Mouse (Mus musculus): ENCODE data around the gene Ank3.

Ank3 gene

DNA sequence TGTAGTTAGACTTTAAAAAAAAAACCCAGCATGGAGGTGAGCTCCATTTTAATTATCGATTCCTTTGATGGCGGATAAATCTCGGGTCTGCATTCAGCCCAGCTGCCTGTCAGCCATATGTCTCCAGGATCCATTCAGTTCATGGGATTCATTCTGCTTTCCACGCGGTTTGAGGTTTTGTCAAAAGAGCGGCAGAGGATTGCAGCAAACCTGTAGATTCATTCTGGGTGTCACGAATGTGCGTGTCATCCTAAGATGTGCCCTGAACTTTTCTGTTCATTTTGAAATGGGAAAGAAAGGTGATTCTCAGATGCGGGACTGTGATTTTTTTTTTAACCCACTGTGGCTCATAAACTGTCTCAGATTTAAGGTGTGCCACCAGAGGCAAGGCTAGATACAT is 136.1 kb downstream of the Ank3 start:
- no peak for DNase-seq (ENCODE audit: inconsistent age in 2 of 2, low spot score in 1 of 2)

- peak in 1 of 2 experiments; percentile 29 for DNase-seq (ENCODE audit: inconsistent age in 2 of 2, low spot score in 1 of 2)
These were observed 136.8 kb downstream of the Ank3 start for GRCm38 (mm10) chr10:69535123-69535930.

GRCm38 (mm10) chr10:69535931-69536200 is 137.3 kb downstream of the Ank3 start:
- DNase-seq (ENCODE audit: inconsistent age in 2 of 2, low spot score in 1 of 2) = no peak

DNA sequence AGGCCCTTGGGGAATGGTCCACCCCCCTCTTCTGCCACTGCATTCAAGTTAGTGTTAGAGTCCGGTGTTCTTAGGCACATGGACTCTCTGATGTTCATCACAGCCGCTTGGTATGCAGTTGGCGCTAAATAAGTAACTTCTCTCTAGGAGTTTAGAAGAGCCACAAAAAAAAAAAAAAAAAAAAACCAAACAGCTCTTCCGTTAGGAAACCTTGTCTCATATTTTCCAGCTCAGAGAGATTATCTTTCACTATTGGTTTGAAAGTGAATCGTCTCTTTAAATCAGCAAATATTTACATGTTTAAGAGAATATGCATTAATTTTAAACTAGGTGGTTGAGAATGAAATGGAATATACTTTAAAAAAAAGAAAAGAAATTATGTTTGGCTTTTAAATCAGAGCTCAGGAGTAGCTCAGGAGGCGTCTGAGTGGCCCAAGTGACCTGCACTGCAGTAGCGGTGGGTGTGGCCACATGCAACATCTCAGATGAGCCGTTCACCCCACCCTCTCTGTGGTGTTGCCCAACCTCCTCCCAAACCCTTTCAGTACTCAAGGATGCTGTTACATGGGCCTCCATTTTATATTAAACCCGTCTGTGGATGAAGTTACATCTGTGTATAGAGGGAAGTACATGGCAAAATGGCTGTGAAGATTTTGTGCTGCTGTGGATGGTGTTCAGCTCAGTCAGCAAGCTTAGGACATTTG is 138.0 kb downstream of the Ank3 start:
- DNase-seq (ENCODE audit: inconsistent age in 2 of 2, low spot score in 1 of 2) = no peak

GRCm38 (mm10) chr10:69538236-69538635 is 139.7 kb downstream of the Ank3 start:
- DNase-seq (ENCODE audit: inconsistent age in 2 of 2, low spot score in 1 of 2) = no peak

DNA sequence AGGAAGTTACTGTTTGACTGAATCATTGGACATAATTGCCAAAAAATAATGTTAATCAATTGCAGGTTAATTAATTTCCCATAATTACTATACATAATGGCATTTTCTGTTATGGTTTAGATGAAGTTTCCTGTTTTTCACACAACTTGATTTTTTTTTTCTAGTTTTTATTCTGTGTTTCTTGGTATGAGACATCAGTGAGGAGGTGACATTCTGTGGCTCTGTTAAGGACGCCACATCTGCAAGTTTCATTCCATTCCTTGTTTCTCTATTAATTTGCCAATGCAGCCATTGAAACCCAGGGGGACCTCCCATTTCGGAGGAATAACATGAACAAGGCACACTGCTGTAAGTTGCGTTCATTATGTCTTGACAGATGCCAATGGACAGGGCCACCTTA is 143.9 kb downstream of the Ank3 start:
- DNase-seq (ENCODE audit: inconsistent age in 2 of 2, low spot score in 1 of 2) = no peak

- DNase-seq (ENCODE audit: inconsistent age in 2 of 2, low spot score in 1 of 2) = no peak
These were observed 145.5 kb downstream of the Ank3 start for GRCm38 (mm10) chr10:69543876-69544620.

DNA sequence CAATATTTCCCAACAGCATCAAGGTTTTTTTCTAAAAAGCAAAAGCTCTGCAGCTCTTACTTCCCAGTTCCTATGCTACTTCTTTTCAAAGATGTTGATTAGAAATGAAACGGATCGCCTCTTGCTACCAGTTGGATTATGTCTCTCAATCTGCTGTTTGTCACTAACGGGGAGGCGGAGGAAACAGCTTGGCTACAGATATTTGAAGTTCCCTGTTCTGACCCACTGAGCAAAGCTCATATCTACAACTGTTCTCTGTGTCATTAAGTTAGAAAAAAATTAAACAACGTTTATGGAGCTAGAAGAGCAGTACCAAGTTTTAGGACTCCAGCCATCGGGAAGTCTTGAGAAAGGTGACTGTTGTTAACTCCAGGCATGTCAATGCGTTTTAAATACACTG is 146.1 kb downstream of the Ank3 start:
- DNase-seq (ENCODE audit: inconsistent age in 2 of 2, low spot score in 1 of 2) = no peak

DNA sequence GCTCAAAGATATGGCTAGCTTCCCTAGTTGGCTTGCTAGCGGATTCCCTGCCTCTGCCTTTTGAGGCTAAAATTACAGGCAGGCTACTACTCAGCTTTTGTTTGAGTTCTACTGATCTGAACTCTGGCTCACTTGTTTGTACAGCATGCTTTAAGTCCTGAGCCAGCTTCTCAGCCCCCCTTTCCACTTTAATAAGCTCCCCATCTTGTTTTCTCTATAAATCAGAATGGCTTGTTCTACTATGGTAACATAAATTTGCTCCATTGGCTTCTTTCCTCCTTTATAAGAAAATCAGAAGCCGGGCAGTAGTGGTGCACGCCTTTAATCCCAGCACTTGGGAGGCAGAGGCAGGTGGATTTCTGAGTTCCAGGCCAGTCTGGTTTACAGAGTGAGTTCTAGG is 147.4 kb downstream of the Ank3 start:
- no peak for DNase-seq (ENCODE audit: inconsistent age in 2 of 2, low spot score in 1 of 2)

GRCm38 (mm10) chr10:69546643-69547042 is 148.1 kb downstream of the Ank3 start:
- DNase-seq (ENCODE audit: inconsistent age in 2 of 2, low spot score in 1 of 2) = no peak

- DNase-seq (ENCODE audit: inconsistent age in 2 of 2, low spot score in 1 of 2) = no peak
These were observed 150.2 kb downstream of the Ank3 start for GRCm38 (mm10) chr10:69548771-69549170.

GRCm38 (mm10) chr10:69549221-69549620 is 150.6 kb downstream of the Ank3 start:
- no peak for DNase-seq (ENCODE audit: inconsistent age in 2 of 2, low spot score in 1 of 2)

DNA sequence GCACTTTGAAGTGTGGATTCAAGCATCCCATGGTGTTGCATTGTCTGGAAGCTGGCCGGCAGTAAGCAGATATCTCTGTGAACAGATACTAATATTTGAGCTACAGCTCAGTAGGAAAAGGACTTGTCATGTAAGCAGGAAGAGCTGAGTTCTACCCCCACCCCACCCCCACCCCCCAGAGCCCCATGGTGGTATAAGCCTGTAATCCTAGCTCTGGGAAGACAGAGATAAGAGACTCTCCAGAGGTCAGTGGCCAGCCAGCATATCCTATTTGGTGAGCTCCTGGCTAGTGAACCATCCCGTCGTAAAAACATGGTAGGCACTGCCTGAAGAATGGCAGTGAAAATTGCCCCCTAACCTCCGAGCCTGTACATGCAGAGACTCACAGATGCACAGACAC is 152.3 kb downstream of the Ank3 start:
- DNase-seq (ENCODE audit: inconsistent age in 2 of 2, low spot score in 1 of 2) = no peak

DNA sequence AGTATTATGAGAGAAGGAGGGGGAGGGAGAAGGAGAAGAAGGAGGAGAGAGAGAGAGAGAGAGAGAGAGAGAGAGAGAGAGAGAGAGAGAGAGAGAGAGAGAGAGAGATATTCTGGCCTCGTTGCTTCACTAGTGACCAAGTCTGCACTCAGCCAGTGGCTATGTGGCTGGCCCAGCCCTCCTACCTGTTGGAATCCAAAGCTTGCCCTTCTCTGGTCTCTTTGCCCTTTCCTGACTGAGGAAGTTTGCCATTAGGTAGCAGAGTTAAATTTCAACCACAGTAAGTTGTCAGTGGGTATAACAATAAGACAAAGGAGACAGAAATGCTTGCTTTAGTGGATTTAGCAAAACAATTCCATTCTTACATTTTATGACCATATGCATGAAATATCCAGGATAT is 154.5 kb downstream of the Ank3 start:
- no peak for DNase-seq (ENCODE audit: inconsistent age in 2 of 2, low spot score in 1 of 2)

DNA sequence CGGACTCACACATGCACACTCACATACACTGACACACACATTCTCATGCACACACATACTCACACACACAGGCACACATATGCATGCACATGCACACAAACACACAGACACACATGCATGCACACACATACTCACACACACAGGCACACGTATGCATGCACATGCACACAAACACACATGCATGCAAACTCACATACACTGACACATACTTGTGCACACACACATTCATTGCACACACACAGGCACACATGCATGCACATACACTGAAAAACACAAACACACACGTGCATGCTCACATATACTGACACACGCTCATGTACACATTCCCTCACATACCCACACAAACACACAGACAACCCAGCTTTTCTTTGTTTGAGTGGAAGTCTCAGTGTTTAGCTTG is 157.0 kb downstream of the Ank3 start:
- no peak for DNase-seq (ENCODE audit: inconsistent age in 2 of 2, low spot score in 1 of 2)

DNA sequence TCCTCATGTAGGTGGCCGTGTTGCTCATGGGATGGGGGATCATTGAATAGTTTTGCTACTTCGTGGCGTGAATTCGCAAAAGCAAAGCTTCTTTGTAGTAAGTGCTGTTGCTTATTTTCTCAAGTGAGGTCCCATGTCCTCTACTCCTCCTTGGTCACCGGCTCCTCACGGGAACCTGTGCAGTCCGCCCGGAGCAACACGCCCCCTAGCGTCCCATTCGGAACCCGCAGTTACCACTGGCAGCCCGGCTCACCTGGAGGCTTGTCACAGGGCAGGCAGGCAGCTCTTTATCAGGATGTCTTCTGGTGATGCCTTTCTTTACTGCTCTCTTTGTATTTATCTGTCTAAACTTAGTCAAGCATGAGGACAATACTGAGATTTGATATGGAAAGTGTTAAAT is 157.7 kb downstream of the Ank3 start:
- DNase-seq (ENCODE audit: inconsistent age in 2 of 2, low spot score in 1 of 2) = peak; percentile 29 to 67

DNA sequence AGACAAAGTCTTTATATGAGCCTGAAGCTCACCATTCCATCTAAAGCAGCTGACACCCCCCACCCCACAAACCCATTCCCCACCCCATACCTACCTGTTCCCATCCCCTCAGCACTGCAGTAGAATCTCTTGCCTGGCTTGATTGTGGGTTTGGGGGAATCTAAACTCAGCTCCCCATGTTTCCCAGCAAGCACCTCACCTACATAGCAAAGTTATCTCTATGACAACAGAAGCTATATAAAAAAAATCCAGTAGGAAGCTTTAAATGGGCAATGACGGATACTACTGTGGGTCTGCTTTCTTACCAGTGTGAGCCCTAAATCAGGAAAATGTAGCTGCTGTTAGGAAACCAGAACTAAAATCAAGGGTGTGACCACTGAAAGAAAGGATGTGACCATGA is 161.7 kb downstream of the Ank3 start:
- no peak for DNase-seq (ENCODE audit: inconsistent age in 2 of 2, low spot score in 1 of 2)

DNA sequence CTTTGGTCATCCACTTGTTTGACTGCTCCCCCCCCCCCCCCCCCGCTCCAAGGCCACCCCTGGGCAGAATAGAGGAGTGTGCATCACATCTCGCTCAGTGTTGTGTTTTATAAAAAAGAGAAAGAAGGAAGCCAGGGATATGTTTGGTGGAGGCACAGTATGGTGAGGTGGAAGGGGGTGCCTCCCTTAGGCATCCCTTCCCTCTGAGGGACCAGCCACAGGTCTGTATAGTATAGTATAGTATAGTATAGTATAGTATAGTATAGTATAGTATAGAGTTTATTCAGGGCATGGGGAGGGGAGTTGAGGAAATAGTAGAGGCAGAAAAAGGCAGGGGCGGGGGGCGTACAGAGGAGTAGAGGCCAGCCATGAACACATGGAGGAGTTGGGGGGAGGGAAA is 164.4 kb downstream of the Ank3 start:
- no peak for DNase-seq (ENCODE audit: inconsistent age in 2 of 2, low spot score in 1 of 2)

- DNase-seq (ENCODE audit: inconsistent age in 2 of 2, low spot score in 1 of 2) = no peak
These were observed 166.5 kb downstream of the Ank3 start for GRCm38 (mm10) chr10:69565052-69565451.

DNA sequence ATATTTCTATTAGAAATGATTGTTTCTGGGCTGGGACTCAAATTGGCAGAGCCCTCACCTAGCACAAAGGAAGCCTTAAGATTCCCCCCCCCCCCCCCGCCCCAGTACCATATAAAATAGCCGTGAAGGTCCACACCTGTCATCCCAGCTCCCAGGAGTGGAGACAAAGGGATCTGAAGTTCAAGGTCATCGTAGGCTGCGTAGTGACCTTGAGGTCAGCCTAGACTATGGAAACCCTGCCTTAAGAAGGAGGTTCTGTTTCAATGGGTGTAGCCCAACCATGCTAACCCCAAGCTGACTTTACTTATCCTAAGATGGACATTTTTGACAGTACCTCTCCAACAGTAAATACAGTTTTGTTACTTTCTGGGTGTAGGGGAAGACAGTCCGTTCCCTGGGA is 170.4 kb downstream of the Ank3 start:
- DNase-seq (ENCODE audit: inconsistent age in 2 of 2, low spot score in 1 of 2) = no peak

DNA sequence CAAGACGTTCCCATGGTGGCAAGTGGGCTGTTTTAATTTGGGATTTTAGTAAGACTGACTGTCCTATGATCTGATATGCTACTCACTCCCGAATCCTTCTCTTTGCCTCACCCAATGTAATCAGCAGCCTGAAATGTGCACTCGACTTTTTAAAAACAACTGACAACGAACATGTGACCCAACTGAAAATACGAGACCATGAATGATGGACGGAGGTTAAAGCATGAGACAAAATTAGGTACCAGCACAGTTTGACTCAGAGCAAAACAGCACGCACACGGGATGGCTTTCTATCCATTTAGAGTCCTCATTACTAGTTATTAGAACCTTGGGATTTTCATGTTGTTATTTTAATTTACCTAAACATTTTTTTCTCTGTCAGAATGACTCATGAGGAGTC is 171.2 kb downstream of the Ank3 start:
- no peak for DNase-seq (ENCODE audit: inconsistent age in 2 of 2, low spot score in 1 of 2)
